Comparison of ENCODE assay signal across 13 mouse cellular contexts in the genomic region with DNA sequence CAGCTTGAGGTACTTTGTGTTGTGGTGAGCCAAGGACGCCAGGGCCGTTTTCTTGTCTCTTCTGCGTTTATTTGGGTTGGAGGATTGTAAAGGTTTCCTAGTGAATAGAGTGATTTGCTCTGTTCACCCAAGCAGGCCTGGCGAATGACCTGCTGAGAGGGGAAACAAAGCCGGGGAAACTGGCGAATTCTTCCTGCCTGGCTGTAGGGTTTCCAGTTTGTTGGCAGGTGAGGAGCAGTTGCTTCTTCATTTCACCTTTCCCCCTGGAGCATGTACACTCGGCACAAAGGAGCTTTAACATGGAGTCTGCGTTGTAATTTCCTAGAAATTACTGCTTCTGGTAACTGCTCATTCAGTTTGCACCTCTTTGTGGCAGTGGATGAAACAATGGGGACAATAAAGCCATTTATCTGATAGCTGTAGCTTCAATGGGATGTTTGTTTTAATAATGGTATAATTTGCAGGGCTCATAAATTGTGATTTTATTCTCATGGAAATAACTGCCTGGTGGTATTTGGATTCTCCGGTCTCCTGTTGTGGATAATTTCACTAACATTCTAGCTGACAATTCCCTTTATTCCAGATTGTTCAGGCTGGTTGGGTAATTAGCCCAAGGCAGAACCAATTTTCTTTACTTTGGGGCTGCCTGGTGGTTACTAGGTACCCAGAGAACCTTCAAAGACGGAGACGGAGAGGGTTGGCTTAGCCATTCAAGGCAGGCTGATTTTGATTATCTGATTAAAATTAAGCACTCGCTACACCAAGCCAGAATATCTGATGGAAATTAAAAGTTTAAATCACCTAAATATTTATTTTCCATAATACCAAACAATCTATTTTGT. TPM values are rescaled to one million over a fixed set of nuclear protein-coding genes. Genes with fewer than 3 reads are reported as not detected.
DNase-seq lines count a peak whose midpoint lies in the region; ATAC-seq and TF ChIP-seq lines count a peak whose summit lies in the region.
"Had no signal": no experiment of that assay in that cellular context is flagged by ENCODE, and none has a peak within 500 bp of the region (broad histone marks: within the 10 kb centered on the region; RNA-seq: fewer than 3 reads in every experiment).

No protein-coding gene starts in this region.

- peak; percentile 46 to 52 for DNase-seq in cerebellum, adult 2 months
- no peak for DNase-seq in cerebellum, adult 11 months
- peak; percentile 38 for DNase-seq in forebrain, embryonic 10.5 days (ENCODE audit: extremely low spot score, low spot score)
- DNase-seq in hindbrain, embryonic 14.5 days (ENCODE audit: low spot score): peak; percentile 45
- DNase-seq in midbrain, postnatal 0 days (ENCODE audit: low spot score): no peak
- DNase-seq in right cerebral cortex, postnatal 4 days: no peak
- no peak for DNase-seq in left cerebral cortex, adult 8-10 months (ENCODE audit: low spot score in 2 of 2)
- DNase-seq in right cerebral cortex, adult 2 months (ENCODE audit: low spot score in 2 of 2): no peak
- DNase-seq: heart, adult 2 months; heart, postnatal 4 days; layer of hippocampus, adult 9-11 months; lung, embryonic 14.5 days had no signal

- 32% methylated on average over 12 of the region's 12 CpGs for WGBS in cerebellum, adult 2 months
- 15% methylated on average over 12 of the region's 12 CpGs for WGBS in forebrain, embryonic 10.5 days
- WGBS in hindbrain, embryonic 14.5 days: 11% methylated on average over 12 of the region's 12 CpGs
- WGBS in midbrain, postnatal 0 days: 14% methylated on average over 12 of the region's 12 CpGs

- peaks cover 6% of the 10 kb centered on the region; the same call in 1 of the 2 replicates for H3K4me1 ChIP-seq in cerebellum, adult 2 months (ENCODE audit: control insufficient read depth, insufficient read depth, low read length)
- peaks cover 39% of the 10 kb centered on the region for H3K4me1 ChIP-seq in forebrain, embryonic 10.5 days
- H3K4me1 ChIP-seq in hindbrain, embryonic 14.5 days (replicated peaks; ENCODE audit: control insufficient read depth, insufficient read depth, low read length): peaks cover 33% of the 10 kb centered on the region
- H3K4me1 ChIP-seq in midbrain, postnatal 0 days (ENCODE audit: insufficient read depth, low read length): peaks cover 8% of the 10 kb centered on the region

- H3K4me2 ChIP-seq in hindbrain, embryonic 14.5 days (replicated peaks): peak overlapping the region; percentile 33
- 0 out of 2 replicates have a peak overlapping the region, but pooled peaks have one; percentile 1 for H3K4me2 ChIP-seq in midbrain, postnatal 0 days (ENCODE audit: low read depth, low read length, poor library complexity, severe bottlenecking)
- H3K4me2 ChIP-seq: limb, embryonic 13.5 days; lung, embryonic 14.5 days had no signal

- peak overlapping the region; percentile 40 for H3K9ac ChIP-seq in hindbrain, embryonic 14.5 days
- H3K9ac ChIP-seq in midbrain, postnatal 0 days (replicated peaks; ENCODE audit: low read length, poor library complexity, severe bottlenecking): 0 out of 2 replicates have a peak overlapping the region, but pooled peaks have one; percentile 4
- H3K9ac ChIP-seq: limb, embryonic 13.5 days; lung, embryonic 14.5 days had no signal

- H3K9me3 ChIP-seq in forebrain, embryonic 10.5 days: no peaks in the 10 kb centered on the region
- no peaks in the 10 kb centered on the region for H3K9me3 ChIP-seq in hindbrain, embryonic 14.5 days (ENCODE audit: control insufficient read depth, low read length)
- H3K9me3 ChIP-seq in midbrain, postnatal 0 days (ENCODE audit: low read length): no peaks in the 10 kb centered on the region
- H3K9me3 ChIP-seq: limb, embryonic 13.5 days had no signal

- ATAC-seq in hindbrain, embryonic 14.5 days (ENCODE audit: low FRiP score): no peak
- ATAC-seq in midbrain, postnatal 0 days (ENCODE audit: low FRiP score): no peak

- no peak for TF ChIP-seq CTCF in cerebellum, adult 2 months (IDR thresholded peaks at IDR 0.05; ENCODE audit: borderline replicate concordance, insufficient read depth, low read depth, low read length)
- TF ChIP-seq CTCF in midbrain, postnatal 0 days (IDR thresholded peaks at IDR 0.05): no peak

- peak overlapping the region; percentile 20 for H3K27ac ChIP-seq in cerebellum, adult 2 months (ENCODE audit: insufficient read depth, low read length)
- H3K27ac ChIP-seq in forebrain, embryonic 10.5 days: peak overlapping the region; percentile 79
- H3K27ac ChIP-seq in hindbrain, embryonic 14.5 days: peak overlapping the region; percentile 88
- peak overlapping the region; percentile 51; the same call in 1 of the 2 replicates for H3K27ac ChIP-seq in midbrain, postnatal 0 days (ENCODE audit: low read depth, low read length)
- H3K27ac ChIP-seq: heart, adult 2 months; limb, embryonic 13.5 days had no signal

- no peak overlapping the region for H3K4me3 ChIP-seq in cerebellum, adult 2 months (replicated peaks; ENCODE audit: insufficient read depth, low read depth, low read length)
- peak overlapping the region; percentile 22 for H3K4me3 ChIP-seq in forebrain, embryonic 10.5 days
- H3K4me3 ChIP-seq in hindbrain, embryonic 14.5 days (replicated peaks; ENCODE audit: low read length): no peak overlapping the region
- H3K4me3 ChIP-seq in midbrain, postnatal 0 days (ENCODE audit: low read depth, low read length): no peak overlapping the region
- H3K4me3 ChIP-seq: heart, adult 2 months; limb, embryonic 13.5 days had no signal

- H3K36me3 ChIP-seq in forebrain, embryonic 10.5 days (replicated peaks): no peaks in the 10 kb centered on the region
- H3K36me3 ChIP-seq in hindbrain, embryonic 14.5 days (replicated peaks; ENCODE audit: control insufficient read depth, insufficient read depth): no peaks in the 10 kb centered on the region
- no peaks in the 10 kb centered on the region for H3K36me3 ChIP-seq in midbrain, postnatal 0 days (ENCODE audit: insufficient read depth, low read length)
- H3K36me3 ChIP-seq: limb, embryonic 13.5 days had no signal

- no peak for TF ChIP-seq POLR2A in cerebellum, adult 2 months (IDR thresholded peaks at IDR 0.05; ENCODE audit: borderline replicate concordance, insufficient read depth, low read length)

- H3K27me3 ChIP-seq in cerebellum, adult 2 months (ENCODE audit: control insufficient read depth, insufficient read depth, low read length): no peaks in the 10 kb centered on the region
- no peaks in the 10 kb centered on the region for H3K27me3 ChIP-seq in forebrain, embryonic 10.5 days (ENCODE audit: poor library complexity, severe bottlenecking)
- no peaks in the 10 kb centered on the region for H3K27me3 ChIP-seq in hindbrain, embryonic 14.5 days (ENCODE audit: control insufficient read depth, insufficient read depth, low read length)
- no peaks in the 10 kb centered on the region for H3K27me3 ChIP-seq in midbrain, postnatal 0 days (ENCODE audit: insufficient read depth, low read length)
- H3K27me3 ChIP-seq: limb, embryonic 13.5 days had no signal

RNA-seq across cellular contexts. Expression of gene Fam168a, which starts 17.2 kb away (rescaled TPM):
- polyA plus RNA-seq in cerebellum, adult 2 months (2012; rRNA removed): 127 and 144 TPM in 2 replicates
- 30.2 and 35.8 TPM in 2 replicates for polyA plus RNA-seq in forebrain, embryonic 10.5 days (2016; fragmentation: Nextera tagmentation; extraction: Ambion mirVana)
- polyA plus RNA-seq in hindbrain, embryonic 14.5 days (2014; fragmentation: Nextera tagmentation; extraction: Ambion mirVana): 117 and 124 TPM in 2 replicates
- total RNA-seq in midbrain, postnatal 0 days (2014; rRNA removed): 150 and 163 TPM in 2 replicates
- polyA plus RNA-seq in midbrain, postnatal 0 days (2015; fragmentation: Nextera tagmentation; extraction: Ambion mirVana): 105 and 106 TPM in 2 replicates
- 100 to 1,000 TPM; 212 to 237 (median 224) TPM for total RNA-seq in left cerebral cortex, adult 8-10 months (2022)

Comparison
In these comparisons a context has a peak if more than half of its experiments do, and no peak if none do; other contexts are left out.
1. DNase-seq: peak in cerebellum, adult 2 months (2 of 2), forebrain, embryonic 10.5 days (single experiment) and hindbrain, embryonic 14.5 days (single experiment); none in cerebellum, adult 11 months (single experiment), midbrain, postnatal 0 days (single experiment), right cerebral cortex, postnatal 4 days (single experiment), left cerebral cortex, adult 8-10 months (0 of 2) and right cerebral cortex, adult 2 months (0 of 2).
2. H3K27ac ChIP-seq: peak in every context shown above with its lines; median percentile 88 in hindbrain, embryonic 14.5 days; 79 in forebrain, embryonic 10.5 days; 51 in midbrain, postnatal 0 days; 20 in cerebellum, adult 2 months.